Mouse (Mus musculus): Measurements from ENCODE around the gene Alyref2.

Alyref2 gene

DNA sequence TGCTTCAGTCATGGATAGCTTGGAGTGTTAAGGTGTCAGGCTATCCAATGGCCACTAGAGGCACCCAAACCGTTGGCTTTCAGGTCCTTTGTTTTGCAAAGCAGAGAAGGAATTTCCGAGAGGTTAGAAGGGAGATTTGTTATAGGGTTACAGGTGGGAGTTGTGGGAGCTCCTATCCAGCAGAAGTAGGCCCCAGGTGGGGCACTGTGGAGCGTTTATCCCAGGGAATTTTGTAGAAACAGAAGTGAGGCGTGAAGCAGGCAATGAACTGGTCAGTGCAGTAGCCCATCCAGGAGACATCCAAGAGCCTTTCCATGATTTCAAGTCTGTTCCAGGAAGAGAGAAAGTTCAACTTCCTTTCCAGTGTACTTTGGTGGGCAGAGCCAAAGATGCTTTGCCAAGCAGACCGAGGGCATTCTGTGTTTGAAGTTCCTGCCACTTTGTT is 1.6 kb upstream of the Alyref2 start:
- DNase-seq = no peak

DNA sequence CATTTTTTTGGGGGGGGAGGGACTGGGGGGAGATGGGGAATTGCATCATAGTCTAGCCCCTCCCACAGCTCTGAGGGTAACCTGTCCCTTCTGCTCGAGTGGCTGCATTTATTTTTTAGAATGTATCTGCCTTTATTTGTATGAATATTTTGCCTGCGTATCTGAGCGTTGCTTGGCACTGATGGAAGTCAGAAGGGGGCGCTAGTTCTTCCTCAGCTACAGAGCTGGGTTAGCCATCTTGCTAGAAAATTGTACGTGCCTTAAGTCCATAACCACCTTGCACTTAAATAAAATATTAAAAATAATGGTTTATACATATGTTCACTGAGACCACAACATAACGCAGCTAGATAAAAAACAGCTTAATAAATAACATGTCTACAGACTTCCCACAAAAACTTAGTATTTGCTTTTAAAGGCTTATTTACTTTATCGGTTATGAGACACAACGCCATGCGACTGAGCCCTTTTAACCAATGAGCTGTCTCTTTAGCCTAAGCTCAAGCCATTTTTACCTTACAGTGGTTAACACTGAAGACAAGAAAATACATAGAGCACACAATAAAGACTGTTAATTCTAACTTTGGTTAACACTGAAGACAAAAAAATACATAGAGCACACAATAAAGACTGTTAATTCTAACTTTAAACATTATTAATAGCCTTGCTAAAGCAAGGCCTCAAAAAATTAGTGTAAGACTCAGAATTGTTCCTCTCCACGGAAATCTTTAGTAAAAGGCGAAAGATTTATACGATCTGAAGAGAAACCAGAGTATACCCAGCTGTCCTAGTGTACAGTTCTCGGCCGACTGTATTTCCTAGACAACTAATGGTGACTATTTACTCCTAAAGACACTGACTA is 659 bp upstream of the Alyref2 start:
- peak; percentile 46 for DNase-seq

- DNase-seq = peak; percentile 58
These were observed 464 bp downstream of the Alyref2 start for GRCm38 (mm10) chr1:171503592-171504291.

DNA sequence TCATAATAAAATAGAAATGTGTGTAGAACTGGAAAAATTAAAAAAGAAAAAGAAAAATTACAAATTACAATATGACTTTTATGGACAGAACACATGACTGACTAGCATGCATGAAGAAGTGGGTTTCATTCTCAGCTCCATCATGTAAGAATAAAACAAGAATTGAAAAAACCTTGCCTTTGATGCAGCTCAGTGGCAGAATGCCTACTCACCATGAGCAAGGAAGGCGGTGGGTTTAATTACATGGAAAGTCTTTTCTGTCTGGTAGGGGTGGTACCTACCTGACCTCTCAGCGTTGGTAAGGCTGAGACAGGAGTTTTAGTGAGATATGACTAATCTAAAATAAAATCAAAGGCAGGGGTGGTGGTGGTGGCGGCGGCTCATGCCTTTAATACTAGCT is 1.3 kb downstream of the Alyref2 start:
- DNase-seq = no peak

DNA sequence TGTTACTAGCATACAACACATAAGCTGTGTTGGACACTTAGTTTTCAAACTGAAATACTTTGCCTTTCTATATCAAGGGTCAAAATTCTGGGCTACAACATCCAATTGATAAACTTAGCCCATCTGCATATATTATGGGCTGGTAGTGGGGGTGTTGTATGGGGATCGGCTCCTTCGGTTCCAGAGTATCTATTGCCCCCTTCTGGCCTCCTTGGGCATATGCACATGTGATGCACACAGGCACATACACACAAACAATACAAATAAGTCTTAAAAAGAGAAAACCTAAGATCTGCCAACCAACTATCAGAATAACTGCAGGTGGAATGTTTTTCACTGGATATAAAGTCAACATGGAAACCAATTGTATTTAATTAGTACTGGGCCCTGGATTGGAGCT is 10.0 kb downstream of the Alyref2 start:
- DNase-seq = no peak

DNA sequence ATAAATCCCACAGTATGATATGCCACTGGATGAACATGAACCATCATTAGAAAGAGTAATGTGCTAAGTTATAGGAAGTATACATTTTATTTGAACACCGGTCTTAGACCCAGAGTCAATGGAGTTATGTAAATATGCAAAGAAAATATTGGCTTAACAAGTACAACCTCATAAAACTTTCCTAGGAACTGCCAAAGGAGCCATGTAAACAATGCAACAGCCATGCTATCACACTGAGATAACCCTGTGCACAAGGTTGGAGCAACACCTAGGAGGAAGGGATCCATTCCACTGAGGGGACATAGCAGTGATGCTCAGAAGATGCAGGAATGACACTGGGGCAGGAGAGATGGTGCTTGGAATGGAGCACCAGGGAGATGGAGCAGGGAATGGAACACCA is 10.5 kb downstream of the Alyref2 start:
- DNase-seq = no peak

GRCm38 (mm10) chr1:171515039-171515438 is 11.8 kb downstream of the Alyref2 start:
- DNase-seq = no peak

DNA sequence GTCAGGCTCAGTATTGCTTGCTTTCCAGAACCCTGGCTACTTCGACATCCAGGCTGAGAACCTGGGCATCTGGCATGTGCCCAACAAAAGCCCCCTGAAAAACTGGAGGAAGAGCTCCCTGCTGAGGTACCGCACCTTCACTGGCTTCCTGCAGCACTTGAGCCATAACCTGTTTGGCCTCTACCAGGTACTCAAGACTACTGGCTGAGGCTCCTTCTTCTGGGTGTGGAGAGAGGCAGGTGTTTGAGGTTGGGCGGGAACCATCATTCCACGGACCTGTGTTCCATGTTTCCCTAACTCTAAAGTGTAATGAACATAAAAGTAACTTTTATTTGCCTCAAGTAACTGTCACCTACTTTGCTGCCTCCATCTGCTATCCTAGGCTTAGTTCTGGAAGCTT is 12.3 kb downstream of the Alyref2 start:
- DNase-seq = no peak

DNA sequence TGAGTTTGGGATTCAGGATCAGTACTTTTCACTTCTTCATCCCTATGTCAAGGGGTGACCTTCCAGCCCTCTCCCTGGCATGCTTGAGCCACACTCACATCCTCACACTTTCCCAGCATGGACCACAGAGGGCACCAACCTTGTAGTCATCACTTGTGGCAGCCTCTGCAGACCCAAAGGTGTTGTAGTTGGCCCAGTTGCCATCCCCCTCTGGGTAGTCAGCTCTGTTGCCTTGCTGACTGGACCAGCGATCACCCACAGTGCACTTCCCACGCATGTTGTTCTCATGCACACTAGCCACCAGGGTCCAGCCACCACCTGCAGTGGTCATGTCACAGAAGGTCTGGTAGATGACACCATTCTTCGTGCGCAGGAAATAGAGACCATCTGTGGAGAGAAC is 28.1 kb downstream of the Alyref2 start:
- DNase-seq = no peak

DNA sequence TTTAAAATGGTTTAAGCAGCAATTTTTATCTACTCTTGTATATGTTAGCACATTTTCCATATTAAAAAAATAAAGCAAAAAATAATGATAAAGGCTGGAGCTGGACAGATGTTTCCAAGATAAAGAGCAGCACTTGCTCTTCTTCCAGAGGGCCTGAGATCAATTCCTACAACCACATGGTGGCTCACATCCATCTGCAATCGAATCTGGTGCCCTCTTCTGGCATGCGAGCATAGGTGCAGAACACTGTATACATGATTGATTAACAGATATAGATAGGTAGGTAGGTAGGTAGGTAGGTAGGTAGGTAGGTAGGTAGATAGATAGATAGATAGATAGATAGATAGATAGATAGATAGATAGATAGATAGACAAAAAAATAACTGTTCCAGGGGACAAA is 29.6 kb downstream of the Alyref2 start:
- no peak for DNase-seq

GRCm38 (mm10) chr1:171534557-171534956 is 31.3 kb downstream of the Alyref2 start:
- no peak for DNase-seq

- no peak for DNase-seq
These were observed 31.9 kb downstream of the Alyref2 start, which contains the start of gene Itln1 for GRCm38 (mm10) chr1:171535194-171535593. TSS of gene Itln1 (minus strand) at chr1:171535294.

DNA sequence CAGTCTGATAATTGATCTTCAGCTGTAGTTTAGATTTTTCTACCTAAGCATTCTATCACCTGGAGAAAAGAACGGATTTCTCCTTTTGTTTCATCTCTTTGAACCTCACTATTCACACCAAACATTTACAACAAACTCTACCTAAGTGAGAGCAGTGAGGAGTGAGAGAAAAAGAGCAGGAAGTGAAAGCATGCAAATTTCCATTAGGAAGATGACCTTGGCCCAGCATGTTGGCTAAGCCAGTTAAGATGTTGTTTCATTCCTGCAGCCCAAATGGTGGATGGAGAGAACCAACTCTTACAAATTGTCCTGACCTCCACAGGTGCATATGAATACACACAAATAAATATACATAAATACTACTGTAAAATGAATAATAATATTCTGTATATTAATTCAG is 37.4 kb downstream of the Alyref2 start:
- no peak for DNase-seq

DNA sequence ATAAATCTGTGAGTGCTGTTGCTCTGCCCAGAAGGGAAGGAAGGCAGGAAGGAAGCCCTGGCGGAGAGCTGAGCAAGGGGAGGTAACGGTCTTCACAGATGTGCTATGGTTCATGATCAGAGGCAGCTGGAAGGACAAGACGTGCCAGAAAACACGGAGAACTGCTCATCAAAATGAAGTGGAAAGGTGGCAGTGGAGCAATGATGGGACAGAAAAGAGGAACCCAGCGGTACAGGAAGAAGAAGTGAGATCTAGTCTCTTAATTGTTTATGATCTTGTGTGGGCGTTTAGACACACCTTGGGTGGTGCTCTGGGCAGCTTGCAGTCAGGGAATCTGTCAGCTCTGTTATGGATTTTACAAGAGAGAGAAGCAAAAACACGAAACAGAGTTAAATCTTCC is 48.0 kb downstream of the Alyref2 start:
- no peak for DNase-seq

DNA sequence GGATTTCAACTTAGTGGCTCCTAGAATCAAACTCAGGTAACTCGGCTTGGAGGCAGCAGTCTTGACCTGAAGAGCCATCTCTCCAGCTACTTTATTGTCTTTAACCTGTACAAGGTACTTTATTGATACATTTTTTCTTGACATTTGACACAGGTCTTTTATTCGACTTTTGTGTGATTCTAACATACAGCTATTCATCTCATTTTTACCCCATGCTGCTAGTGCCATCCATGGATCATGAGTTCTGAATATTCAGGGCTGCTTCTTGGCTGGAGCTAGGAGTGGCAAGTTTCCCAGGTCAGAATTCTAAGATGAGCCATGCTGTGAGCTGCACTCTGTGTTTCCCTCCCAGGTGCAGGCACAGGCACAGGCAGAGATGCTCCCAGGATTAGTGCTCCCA is 49.0 kb downstream of the Alyref2 start:
- no peak for DNase-seq

DNA sequence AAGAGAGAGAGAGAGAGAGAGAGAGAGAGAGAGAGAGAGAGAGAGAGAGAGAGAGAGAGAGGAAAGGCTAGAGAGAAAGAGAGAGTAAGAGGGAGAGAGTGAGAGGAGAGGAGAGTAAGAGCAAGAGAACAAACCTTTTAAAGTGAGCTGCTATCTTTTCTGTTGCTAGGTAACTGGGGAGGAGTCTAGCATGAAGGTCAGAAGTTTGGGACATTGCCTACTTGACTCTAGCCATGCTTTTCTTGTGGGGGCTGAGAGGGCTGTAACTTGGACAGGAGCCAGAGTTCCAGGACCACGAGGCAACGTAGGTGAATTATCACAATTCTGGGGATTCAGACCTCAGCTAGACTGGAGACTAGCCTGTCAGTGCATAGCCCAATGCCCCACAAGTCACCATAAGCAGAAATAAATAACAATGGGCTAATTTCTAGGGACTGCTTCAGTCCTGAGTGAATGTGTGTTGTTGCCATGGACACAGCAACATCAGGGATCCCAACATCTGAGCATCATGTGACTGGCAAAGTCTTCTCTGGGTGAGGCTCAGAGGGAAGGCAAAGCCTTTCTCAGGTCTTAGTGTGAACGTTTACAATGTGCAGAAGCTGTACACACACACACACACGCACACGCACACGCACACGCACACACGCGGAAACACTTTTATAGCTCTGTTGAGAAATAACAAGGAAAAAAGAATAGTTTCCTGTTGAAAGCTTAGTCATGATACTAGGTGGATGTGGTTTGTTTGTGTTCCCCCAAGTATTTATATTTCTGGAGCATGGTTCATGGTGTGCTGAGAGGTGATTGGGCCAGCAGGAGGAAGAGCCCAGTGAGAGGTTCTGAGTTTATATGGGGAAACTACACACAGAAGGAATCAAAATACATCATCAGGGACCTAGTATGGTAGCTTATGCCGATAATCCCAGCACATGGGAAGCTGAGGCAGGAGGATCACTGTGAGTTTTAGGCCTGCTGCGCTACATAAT is 50.4 kb downstream of the Alyref2 start:
- no peak for DNase-seq
